Mouse (Mus musculus) E14TG2a.4 (cell line): ENCODE data around the gene Mroh2a.

ENCODE experiments used
- H3K27me3 ChIP-seq: 2 replicates; pipeline ENCODE4 v1.6.1; 2014; ENCODE audit warnings: low read length, control low read depth; ENCODE audit not compliant: insufficient read depth
- H3K36me3 ChIP-seq: 2 replicates; pipeline ENCODE4 v1.6.1; 2014; ENCODE audit warnings: low read length, control low read depth; ENCODE audit not compliant: insufficient read depth
- H3K4me1 ChIP-seq: replicated peaks from 2 replicates; pipeline ENCODE4 v1.6.1; 2014; ENCODE audit warnings: low read depth, low read length, control low read depth
- H3K4me3 ChIP-seq: replicated peaks from 2 replicates; pipeline ENCODE4 v1.5.1; 2014; ENCODE audit warnings: mild to moderate bottlenecking, low read length
- H3K9me3 ChIP-seq: 2 replicates; pipeline ENCODE4 v1.6.1; 2014; ENCODE audit warnings: low read length, control low read depth
- CTCF ChIP-seq: conservative IDR thresholded peaks from 2 replicates; pipeline ENCODE4 v1.5.1; 2014; ENCODE audit warnings: low read length
- NANOG ChIP-seq: IDR thresholded peaks from 2 replicates; pipeline ENCODE4 v1.6.1; 2014; ENCODE audit warnings: borderline replicate concordance, low read length, mixed read lengths
- POU5F1 ChIP-seq: IDR thresholded peaks from 2 replicates; pipeline ENCODE4 v1.6.1; 2014; ENCODE audit warnings: low read length, borderline replicate concordance

Gene Mroh2a

GRCm38 (mm10) chr1:88277098-88277817 lies 50.5 kb downstream of the Mroh2a start, which contains the start of the genes Hjurp and Trpm8:
TSS of gene Hjurp (minus strand) at chr1:88277633.
TSS of gene Trpm8 (plus strand) at chr1:88277661.
- Histone ChIP-seq H3K36me3 (peaks cover 39% of the 10 kb centered on the region), H3K4me1 (peaks cover 59% of the 10 kb centered on the region), H3K9me3 (peaks cover 52% of the 10 kb centered on the region), H3K27me3 (no peaks in the 10 kb centered on the region), H3K4me3 (peak within 1 kb of the TSS; percentile 89)
- TF ChIP-seq CTCF = peak; percentile 98
- TF ChIP-seq POU5F1 = no peak
- TF ChIP-seq NANOG = peak; percentile 19; the same call in 1 of the 2 replicates

- Histone ChIP-seq H3K36me3 (peaks cover 32% of the 10 kb centered on the region), H3K4me3 (peak overlapping the region; percentile 89), H3K9me3 (peaks cover 45% of the 10 kb centered on the region), H3K4me1 (peaks cover 54% of the 10 kb centered on the region), H3K27me3 (no peaks in the 10 kb centered on the region)
- TF ChIP-seq CTCF (0 out of 2 replicates have a peak, but pooled peaks have one; percentile 3), NANOG (no peak), POU5F1 (no peak)
Observed at GRCm38 (mm10) chr1:88277818-88278511, 51.2 kb downstream of the Mroh2a start.

GRCm38 (mm10) chr1:88279111-88280005 lies 52.6 kb downstream of the Mroh2a start:
- Histone ChIP-seq H3K4me3 (no peak overlapping the region), H3K4me1 (peaks cover 48% of the 10 kb centered on the region), H3K9me3 (peaks cover 32% of the 10 kb centered on the region), H3K36me3 (peaks cover 18% of the 10 kb centered on the region), H3K27me3 (0 out of 2 replicates have a peak, but pooled peaks cover 2% of the 10 kb centered on the region)
- TF ChIP-seq CTCF (no peak), POU5F1 (peak; percentile 86), NANOG (no peak)

GRCm38 (mm10) chr1:88280006-88280690 lies 53.4 kb downstream of the Mroh2a start:
- H3K9me3 ChIP-seq = peaks cover 24% of the 10 kb centered on the region

GRCm38 (mm10) chr1:88282301-88282700 lies 55.5 kb downstream of the Mroh2a start:
- Histone ChIP-seq H3K4me3 (no peak overlapping the region), H3K9me3 (peaks cover 23% of the 10 kb centered on the region; the same call in 1 of the 2 replicates), H3K4me1 (peaks cover 27% of the 10 kb centered on the region), H3K36me3 (no peaks in the 10 kb centered on the region), H3K27me3 (peaks cover 15% of the 10 kb centered on the region)
- TF ChIP-seq CTCF (no peak), NANOG (no peak), POU5F1 (no peak)

More at GRCm38 (mm10) chr1:88280006-88280690, 53.4 kb downstream of the Mroh2a start:
- TF ChIP-seq CTCF (no peak), POU5F1 (no peak), NANOG (no peak)
- peaks cover 10% of the 10 kb centered on the region for H3K36me3 ChIP-seq
- peaks cover 41% of the 10 kb centered on the region for H3K4me1 ChIP-seq
- 0 out of 2 replicates have a peak, but pooled peaks cover 2% of the 10 kb centered on the region for H3K27me3 ChIP-seq
- no peak overlapping the region for H3K4me3 ChIP-seq

GRCm38 (mm10) chr1:88283376-88284227 lies 56.8 kb downstream of the Mroh2a start:
- TF ChIP-seq CTCF (no peak), NANOG (no peak), POU5F1 (no peak)

More at GRCm38 (mm10) chr1:88283376-88284227, 56.8 kb downstream of the Mroh2a start:
- H3K4me1 ChIP-seq = peaks cover 19% of the 10 kb centered on the region
- H3K36me3 ChIP-seq = no peaks in the 10 kb centered on the region
- H3K27me3 ChIP-seq = peaks cover 15% of the 10 kb centered on the region
- no peak overlapping the region for H3K4me3 ChIP-seq
- peaks cover 23% of the 10 kb centered on the region; the same call in 1 of the 2 replicates for H3K9me3 ChIP-seq
